Mouse (Mus musculus) heart, adult 2 months (tissue): ENCODE data around the gene Tbc1d22a.

Experiments used
- CTCF ChIP-seq: fragments of 200-600 bp; IDR thresholded peaks from 2 replicates; pipeline ENCODE4 v1.8.1; 2022; ENCODE audit warnings: antibody characterized with exemption, mild to moderate bottlenecking, moderate library complexity
- EP300 ChIP-seq: fragments of 200-500 bp; IDR thresholded peaks from 2 replicates; pipeline ENCODE4 v1.6.1; 2011; ENCODE audit warnings: low read depth, low read length, control low read depth; ENCODE audit not compliant: insufficient read depth
- POLR2A ChIP-seq: fragments of 200-500 bp; IDR thresholded peaks from 2 replicates; pipeline ENCODE4 v1.6.1; 2011; ENCODE audit warnings: mild to moderate bottlenecking, low read depth, low read length, control low read depth; ENCODE audit not compliant: insufficient read depth

DNA sequence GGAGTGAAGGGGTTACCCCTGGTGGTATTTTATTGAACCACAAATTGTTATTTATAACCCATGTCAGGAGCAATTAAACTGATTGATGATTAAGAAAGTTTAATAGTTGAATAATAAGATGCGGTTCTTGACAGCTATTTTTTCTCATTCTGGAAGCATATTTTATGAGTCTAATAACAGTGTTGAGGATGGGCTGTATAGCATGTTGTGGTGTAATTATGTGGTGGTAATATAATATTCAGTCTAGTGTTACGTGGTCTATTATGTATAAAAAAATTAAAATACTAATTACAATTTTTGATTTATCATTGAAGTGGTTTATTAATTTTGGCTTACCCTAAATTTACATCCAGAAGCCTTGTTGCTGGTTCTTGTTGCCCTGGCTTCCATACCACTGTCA, 125.5 kb downstream of the Tbc1d22a start:
- no peak for TF ChIP-seq CTCF
- no peak for TF ChIP-seq EP300
- no peak for TF ChIP-seq POLR2A
